Mouse (Mus musculus) Patski (cell line): Measurements from ENCODE around the gene Srl. TPM values are rescaled to one million over a fixed set of nuclear protein-coding genes. Genes with fewer than 3 reads are reported as not detected.

Experiments
- ATAC-seq: fragments of 100-300 bp; one replicate; pipeline ENCODE4 v1.8.0; 2021
- CTCF ChIA-PET: fragments of 350-600 bp; sonication (Branson Sonifier 250); formaldehyde crosslinking; loops from one replicate; lab custom pipeline; 2022; ENCODE audit warnings: inconsistent platforms; lab: Charles Lee
- POLR2A ChIA-PET: fragments of 350-600 bp; sonication (Branson Sonifier 250); formaldehyde crosslinking; loops from one replicate; lab custom pipeline; 2022; ENCODE audit warnings: antibody characterized with exemption, inconsistent platforms; lab: Charles Lee
- DNase-seq: peaks from one replicate; pipeline ENCODE4 v3.0.0-alpha.2; 2011; ENCODE audit warnings: low read depth, low spot score
- H3K27me3 ChIP-seq: fragments of 371-371 bp; one replicate; pipeline ENCODE4 v1.5.1; 2021
- CTCF ChIP-seq: fragments of 100-300 bp; IDR thresholded peaks from one replicate; pipeline ENCODE4 v1.5.1; 2021
- in situ Hi-C: fragments of 300-500 bp; cut with MboI; formaldehyde crosslinking; loops from 3 replicates; pipeline ENCODE4 v1.11.1; 2018; ENCODE audit warnings: low pct_unique_long_range_greater_than_20kb, mixed read lengths
- polyA plus RNA-seq: library from polyadenylated mRNA; unstranded; gene quantifications from one replicate; pipeline ENCODE4 v1.2.3, GENCODE M21; 2021

Srl gene
- polyA plus RNA-seq, 1 experiment from 2014 or later: 2.0 TPM

DNA sequence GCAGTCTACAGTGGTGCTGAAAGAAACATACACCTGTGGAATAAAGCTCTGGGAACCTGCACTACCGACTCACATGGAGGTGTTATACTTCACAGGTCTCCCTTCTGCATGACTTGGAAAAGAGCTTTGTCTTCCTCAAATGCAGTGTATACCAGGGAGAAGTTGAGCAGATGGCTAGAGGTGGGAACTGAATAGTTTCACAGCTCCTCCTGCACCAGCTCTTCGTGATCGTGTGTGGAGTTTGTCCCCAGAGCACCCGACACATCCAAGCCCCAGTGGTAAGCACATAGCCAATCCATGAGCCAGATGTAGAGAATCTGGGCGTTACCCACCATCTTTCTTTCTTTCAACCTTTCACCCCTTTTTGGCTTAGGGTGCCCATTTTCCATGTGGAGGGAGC lies 111.4 kb downstream of the Srl start:
- H3K27me3 ChIP-seq: peaks cover 4% of the 10 kb centered on the region
- no peak for TF ChIP-seq CTCF
- DNase-seq (no peak), ATAC-seq (no peak)
- in situ Hi-C loops: no loop called here
- ChIA-PET POLR2A (no interaction called here), CTCF (interaction anchor here (1.1 to 2.5 kb wide), 3 partner anchors 10 to 114 kb away, joined by 3 to 10 read pairs (median 4); partner anchors contain the start of gene Adcy9)

Other genes with a start within 250 kb of the Srl start
- gene Adcy9, start 121.3 kb downstream of the Srl start, polyA plus RNA-seq: 4.0 TPM
- gene Tfap4, start 18.0 kb upstream of the Srl start, polyA plus RNA-seq: 9.8 TPM
- gene Glis2, start 52.9 kb upstream of the Srl start, polyA plus RNA-seq: 87.1 TPM
- gene Pam16, start 83.2 kb upstream of the Srl start, polyA plus RNA-seq: 57.2 TPM
- 74.5 TPM for gene Vasn, start 98.1 kb upstream of the Srl start, polyA plus RNA-seq
- gene Dnaja3, start 98.2 kb upstream of the Srl start, polyA plus RNA-seq: 84.4 TPM
- gene Coro7, start 138.0 kb upstream of the Srl start, polyA plus RNA-seq: 28.4 TPM
- gene Nmral1, start 177.5 kb upstream of the Srl start, polyA plus RNA-seq: 30.9 TPM
- 104 TPM for gene Hmox2, start 184.5 kb upstream of the Srl start, polyA plus RNA-seq
- 43.9 TPM for gene Cdip1, start 248.5 kb upstream of the Srl start, polyA plus RNA-seq